Mouse (Mus musculus) C2C12 (cell line): ENCODE data around the gene Ttc23.

Source experiments
- CEBPB ChIP-seq: IDR thresholded peaks from one replicate; pipeline ENCODE4 v1.6.1; 2011; ENCODE audit warnings: low read depth, mild to moderate bottlenecking, control low read depth, moderate library complexity
- CTCF ChIP-seq: IDR thresholded peaks from one replicate; pipeline ENCODE4 v1.5.1; 2011; ENCODE audit not compliant: control insufficient read depth, insufficient read depth, insufficient read length
- FOSL1 ChIP-seq: IDR thresholded peaks from one replicate; pipeline ENCODE4 v1.8.0; 2011; ENCODE audit warnings: mild to moderate bottlenecking, low read length; ENCODE audit not compliant: poor library complexity, insufficient read depth, severe bottlenecking
- MAX ChIP-seq: IDR thresholded peaks from one replicate; pipeline ENCODE4 v1.6.1; 2011; ENCODE audit warnings: mild to moderate bottlenecking, control low read depth

GRCm38 (mm10) chr7:67749441-67750239, 102.4 kb downstream of the Ttc23 start:
- TF ChIP-seq CEBPB (no peak), FOSL1 (no peak), CTCF (no peak), MAX (no peak)
